Mouse (Mus musculus) liver, embryonic 15.5 days (tissue): ENCODE results near the gene Gal3st2. TPM values are rescaled to one million over a fixed set of nuclear protein-coding genes. Genes with fewer than 3 reads are reported as not detected.
"Not testable (repeated sequence)": the region's sequence is repeated elsewhere in the genome, so short reads cannot be mapped to it uniquely, and the experiment has no call there.

Experiments used
- ATAC-seq: fragments of 200-750 bp; cut with Nextera tagmentation; 2 replicates; pipeline ENCODE4 v1.8.0; 2017; ENCODE audit warnings: moderate number of reproducible peaks, mild to moderate bottlenecking, moderate library complexity; ENCODE audit not compliant: insufficient read depth
- H3K27ac ChIP-seq: fragments of 300-500 bp; sonication (generic); replicated peaks from 2 replicates; pipeline ENCODE4 v1.5.1; 2015; ENCODE audit warnings: mild to moderate bottlenecking, inconsistent platforms
- H3K27me3 ChIP-seq: fragments of 300-500 bp; sonication (generic); 2 replicates; pipeline ENCODE4 v1.6.1; 2015; ENCODE audit warnings: mild to moderate bottlenecking, inconsistent platforms
- H3K36me3 ChIP-seq: fragments of 300-500 bp; sonication (generic); replicated peaks from 2 replicates; pipeline ENCODE4 v1.6.1; 2015; ENCODE audit warnings: moderate library complexity, mild to moderate bottlenecking, inconsistent platforms
- H3K4me1 ChIP-seq: fragments of 300-500 bp; sonication (generic); replicated peaks from 2 replicates; pipeline ENCODE4 v1.6.1; 2015; ENCODE audit warnings: inconsistent platforms
- H3K4me2 ChIP-seq: fragments of 300-500 bp; sonication (generic); 2 replicates; pipeline ENCODE4 v1.6.1; 2015; ENCODE audit warnings: moderate library complexity, mild to moderate bottlenecking, inconsistent platforms
- H3K4me3 ChIP-seq: fragments of 300-500 bp; sonication (generic); replicated peaks from 2 replicates; pipeline ENCODE4 v1.5.1; 2015; ENCODE audit warnings: mild to moderate bottlenecking, inconsistent platforms
- H3K9ac ChIP-seq: fragments of 300-500 bp; sonication (generic); 2 replicates; pipeline ENCODE4 v1.6.1; 2015; ENCODE audit warnings: moderate library complexity, mild to moderate bottlenecking, inconsistent platforms
- H3K9me3 ChIP-seq: fragments of 300-500 bp; sonication (generic); replicated peaks from 2 replicates; pipeline ENCODE4 v1.6.1; 2016; ENCODE audit warnings: inconsistent platforms
- WGBS: fragments of 180-500 bp; shearing (Covaris S2); methylation state at CpG from one replicate; pipeline ENCODE4 v1.1.7; 2015; ENCODE audit warnings: mixed read lengths; ENCODE audit not compliant: insufficient replicate concordance; 5-methylcytosine and 5-hydroxymethylcytosine counted together
- polyA plus RNA-seq: library from polyadenylated mRNA; unstranded; fragments of >200 nt; fragmentation: Nextera tagmentation; extraction: Ambion mirVana; gene quantifications from 2 replicates; pipeline ENCODE4 v1.2.1, GENCODE M21; 2015

The Gal3st2 gene
- polyA plus RNA-seq, 1 experiment from 2014 or later = not detected

DNA sequence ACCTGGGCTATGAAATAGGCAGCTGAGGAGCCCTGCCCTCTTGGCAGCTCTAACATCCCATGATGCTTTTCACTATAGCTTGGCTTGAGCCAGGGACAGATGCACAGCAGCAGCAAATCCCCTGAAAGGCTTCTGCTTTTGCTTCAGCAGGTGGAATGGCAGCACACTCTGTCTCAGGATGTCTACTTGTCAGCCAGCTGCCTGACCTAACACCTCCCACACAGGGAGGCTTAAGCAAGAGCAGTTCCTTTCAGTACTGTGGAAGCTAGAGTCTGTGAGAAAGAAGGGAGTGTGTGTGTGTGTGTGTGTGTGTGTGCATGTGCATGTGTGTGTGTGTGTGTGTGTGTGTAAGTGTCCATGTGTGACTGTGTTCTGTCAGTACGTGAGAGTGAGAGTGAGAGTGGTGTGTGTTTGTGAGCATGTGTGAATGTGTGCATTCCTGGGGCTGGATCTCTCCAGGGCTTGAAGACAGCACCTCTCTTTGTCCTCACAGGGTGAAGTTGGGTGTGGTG lies 10.5 kb downstream of the Gal3st2 start:
- H3K4me3 ChIP-seq, H3K4me2 ChIP-seq, H3K27me3 ChIP-seq, H3K4me1 ChIP-seq, H3K9ac ChIP-seq, H3K36me3 ChIP-seq, H3K9me3 ChIP-seq, ATAC-seq, H3K27ac ChIP-seq: not testable (repeated sequence)
- WGBS = no CpG with 5 or more reads among the region's 1 CpGs

DNA sequence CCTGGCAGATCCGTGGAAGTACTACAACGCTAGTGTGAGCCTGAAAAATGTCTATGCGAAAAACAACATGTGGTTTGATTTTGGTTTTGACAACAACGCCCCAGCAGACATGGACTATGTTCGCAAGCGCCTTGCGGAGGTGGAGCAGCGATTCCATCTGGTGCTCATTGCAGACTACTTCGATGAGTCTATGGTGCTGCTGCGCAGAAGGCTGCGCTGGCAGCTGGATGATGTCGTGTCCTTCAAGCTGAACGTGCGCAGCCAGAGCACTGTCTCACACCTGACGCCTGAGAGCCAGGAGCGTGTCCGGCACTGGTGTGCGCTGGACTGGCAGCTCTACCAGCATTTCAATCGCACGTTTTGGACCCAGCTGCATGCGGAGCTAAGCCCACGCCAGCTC lies 13.3 kb downstream of the Gal3st2 start:
- 82% methylated on average over 17 of the region's 22 CpGs for WGBS
- not testable (repeated sequence) for H3K9me3 ChIP-seq, H3K27me3 ChIP-seq, ATAC-seq, H3K4me1 ChIP-seq, H3K4me3 ChIP-seq, H3K36me3 ChIP-seq, H3K27ac ChIP-seq, H3K9ac ChIP-seq, H3K4me2 ChIP-seq

DNA sequence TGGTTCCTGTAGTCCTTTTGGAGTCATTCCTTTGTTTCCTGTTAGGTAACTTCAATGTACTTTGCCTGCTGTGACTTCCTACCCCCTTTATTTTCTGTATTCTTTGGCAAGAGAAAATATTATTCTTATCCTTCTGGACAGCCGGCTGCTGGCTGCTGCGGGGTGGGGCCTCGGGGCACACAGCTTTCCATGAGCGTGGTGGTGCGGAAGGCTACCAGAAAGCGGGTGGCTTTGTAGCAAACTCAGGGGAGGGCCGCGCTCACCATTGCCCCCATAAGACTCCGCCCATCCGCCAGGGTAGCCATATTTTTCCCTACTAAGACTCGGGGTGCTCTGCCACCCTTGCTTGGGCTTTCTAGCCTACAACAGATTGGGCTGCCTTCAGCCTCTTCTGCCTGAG lies 20.7 kb downstream of the Gal3st2 start:
- not testable (repeated sequence) for H3K4me2 ChIP-seq, H3K36me3 ChIP-seq, H3K4me1 ChIP-seq, H3K9me3 ChIP-seq, ATAC-seq, H3K9ac ChIP-seq, H3K27ac ChIP-seq, H3K27me3 ChIP-seq, H3K4me3 ChIP-seq
- WGBS = no CpG with 5 or more reads among the region's 11 CpGs

DNA sequence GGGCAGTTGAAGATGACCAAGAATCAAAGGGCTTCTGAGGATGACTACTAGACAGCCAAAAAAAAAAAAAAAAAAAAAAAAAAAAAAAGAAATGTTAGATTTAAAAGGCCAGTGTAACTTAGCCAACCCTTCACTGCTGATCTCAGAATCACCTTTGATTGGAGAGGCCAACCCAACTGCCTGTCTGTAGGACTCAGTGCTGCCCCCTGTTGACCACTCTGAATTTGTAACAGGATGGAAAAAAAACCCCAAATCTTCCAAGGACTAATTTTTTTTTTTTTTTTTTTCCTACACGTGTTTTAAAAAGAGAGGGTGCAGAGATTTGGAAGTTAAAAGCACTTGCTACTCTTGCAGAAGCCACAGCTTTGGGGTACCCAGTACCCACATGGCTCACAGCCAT lies 29.8 kb downstream of the Gal3st2 start:
- not testable (repeated sequence) for H3K4me1 ChIP-seq, H3K4me3 ChIP-seq, H3K36me3 ChIP-seq, H3K9me3 ChIP-seq, ATAC-seq, H3K4me2 ChIP-seq, H3K27ac ChIP-seq, H3K27me3 ChIP-seq, H3K9ac ChIP-seq
- 36% methylated on average over 1 of the region's 1 CpGs for WGBS

DNA sequence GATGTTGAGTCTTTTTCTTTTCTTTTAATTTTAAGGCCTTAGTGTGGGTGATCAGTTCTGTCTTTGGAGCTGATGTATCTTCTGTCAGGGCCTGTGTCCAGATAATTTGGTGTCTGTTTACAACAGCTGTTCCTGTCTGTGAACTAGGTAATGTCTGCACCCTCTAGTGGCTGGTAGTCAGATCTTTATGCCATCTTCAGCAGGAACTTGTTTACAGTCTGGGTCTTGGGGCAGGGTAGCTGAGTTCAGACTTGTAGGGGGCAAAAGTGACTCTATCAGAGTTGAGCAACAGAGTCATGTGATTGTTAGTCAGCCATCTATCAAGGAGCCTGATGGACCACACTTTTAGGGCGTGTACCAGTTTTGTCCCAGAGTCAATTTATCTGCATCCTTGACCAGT lies 36.3 kb downstream of the Gal3st2 start:
- not testable (repeated sequence) for ATAC-seq, H3K9ac ChIP-seq
- WGBS = no CpG with 5 or more reads among the region's 1 CpGs

DNA sequence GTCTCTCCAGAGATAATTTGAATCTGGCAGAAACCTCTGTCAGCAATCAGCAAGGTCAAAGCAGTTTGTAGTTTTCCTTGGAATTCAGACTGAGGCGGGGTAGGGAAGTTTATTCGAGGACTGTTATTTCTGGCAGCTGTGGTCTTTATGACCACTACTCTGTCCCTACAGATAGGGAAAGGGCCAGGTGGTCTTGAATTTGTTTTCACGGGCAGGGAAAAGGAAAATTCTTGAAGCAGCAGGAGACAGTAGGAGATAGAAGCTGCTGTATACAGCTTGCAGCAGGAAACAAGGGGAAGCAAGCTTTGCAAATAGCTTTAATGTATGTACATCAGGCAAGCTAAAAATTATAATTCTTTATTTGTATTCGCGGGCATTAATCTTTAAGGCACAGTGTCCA lies 40.2 kb downstream of the Gal3st2 start:
- H3K4me1 ChIP-seq, H3K27me3 ChIP-seq, ATAC-seq, H3K4me2 ChIP-seq, H3K4me3 ChIP-seq, H3K9ac ChIP-seq, H3K9me3 ChIP-seq, H3K27ac ChIP-seq, H3K36me3 ChIP-seq: not testable (repeated sequence)
- WGBS = 46% methylated on average over 4 of the region's 5 CpGs

More for the DNA sequence above, 36.3 kb downstream of the Gal3st2 start:
- H3K27me3 ChIP-seq, H3K36me3 ChIP-seq, H3K27ac ChIP-seq, H3K4me3 ChIP-seq, H3K9me3 ChIP-seq, H3K4me2 ChIP-seq, H3K4me1 ChIP-seq: not testable (repeated sequence)

DNA sequence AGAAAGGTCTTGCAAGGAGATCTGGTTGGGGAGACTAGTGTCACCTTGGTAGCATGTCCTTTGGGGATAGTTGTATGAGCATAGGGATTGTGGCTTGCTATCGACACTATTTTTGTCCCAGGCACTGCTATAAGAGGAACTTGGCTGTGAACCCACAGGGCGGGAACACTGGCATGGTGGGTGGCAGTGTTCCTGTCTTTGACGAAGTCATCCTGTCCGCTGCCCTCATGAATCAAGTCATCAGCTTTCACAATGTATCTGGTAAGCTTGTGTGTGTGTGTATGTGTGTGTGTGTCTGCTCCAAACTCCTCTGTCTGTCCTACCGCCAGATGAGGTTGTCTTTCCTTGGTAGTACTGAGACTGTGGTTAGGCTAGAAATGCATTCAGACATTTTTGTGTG lies 45.6 kb downstream of the Gal3st2 start:
- not testable (repeated sequence) for H3K4me3 ChIP-seq, H3K4me2 ChIP-seq, H3K9me3 ChIP-seq, H3K27ac ChIP-seq, ATAC-seq, H3K4me1 ChIP-seq, H3K36me3 ChIP-seq, H3K9ac ChIP-seq, H3K27me3 ChIP-seq
- WGBS = 21% methylated on average over 4 of the region's 5 CpGs

DNA sequence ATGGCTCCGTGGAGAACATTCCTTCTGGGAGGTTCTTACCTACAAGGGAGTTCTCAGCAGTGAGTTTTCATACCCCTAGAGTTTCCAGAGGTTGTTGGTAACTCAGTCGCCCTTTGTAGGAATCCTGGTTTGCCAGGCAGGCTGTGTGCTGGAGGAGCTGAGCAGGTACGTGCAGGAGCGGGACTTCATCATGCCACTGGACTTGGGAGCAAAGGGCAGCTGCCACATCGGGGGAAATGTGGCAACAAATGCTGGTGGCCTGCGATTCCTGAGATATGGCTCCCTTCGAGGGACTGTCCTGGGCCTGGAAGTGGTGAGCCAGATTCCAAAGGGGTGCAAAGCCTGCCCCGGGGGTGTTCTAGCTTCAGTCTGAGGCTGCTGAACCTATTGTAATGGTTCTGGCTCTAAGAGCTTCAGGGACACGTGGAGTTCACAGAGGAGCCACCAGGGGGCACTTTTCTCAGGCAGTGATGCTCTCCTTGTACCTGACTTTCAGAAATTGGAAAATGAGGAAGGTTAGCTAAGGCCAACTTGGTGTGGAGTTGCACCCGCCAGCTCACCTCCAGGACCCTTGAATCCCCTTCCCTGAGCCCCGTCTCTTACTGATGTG lies 48.0 kb downstream of the Gal3st2 start:
- H3K36me3 ChIP-seq, H3K4me2 ChIP-seq, H3K9ac ChIP-seq, ATAC-seq, H3K4me1 ChIP-seq, H3K27me3 ChIP-seq, H3K27ac ChIP-seq, H3K9me3 ChIP-seq, H3K4me3 ChIP-seq: not testable (repeated sequence)
- WGBS = no CpG with 5 or more reads among the region's 11 CpGs

DNA sequence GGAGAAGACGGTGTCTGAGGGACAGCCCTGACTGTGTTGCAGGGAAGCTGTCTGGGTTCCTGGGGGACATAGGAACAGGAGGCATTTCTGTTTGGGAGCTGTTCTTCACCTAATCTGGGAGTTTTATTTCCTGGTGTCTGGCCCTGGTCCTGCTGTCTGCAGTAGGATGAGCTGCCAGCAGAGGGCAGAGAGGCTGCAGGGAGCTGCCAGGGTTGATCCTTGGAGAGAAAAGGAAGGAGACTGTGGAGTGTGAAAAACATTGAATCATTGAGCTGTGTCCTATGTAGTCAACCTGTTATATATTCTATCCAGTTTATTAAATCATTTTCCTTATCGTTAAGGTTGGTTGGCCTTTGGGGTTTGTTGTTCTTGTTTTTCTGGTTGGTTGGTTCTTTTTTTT lies 50.8 kb downstream of the Gal3st2 start:
- not testable (repeated sequence) for H3K27ac ChIP-seq, H3K4me2 ChIP-seq, H3K27me3 ChIP-seq, H3K9me3 ChIP-seq, H3K4me3 ChIP-seq, H3K9ac ChIP-seq, H3K4me1 ChIP-seq, ATAC-seq, H3K36me3 ChIP-seq
- WGBS = no CpG with 5 or more reads among the region's 2 CpGs

DNA sequence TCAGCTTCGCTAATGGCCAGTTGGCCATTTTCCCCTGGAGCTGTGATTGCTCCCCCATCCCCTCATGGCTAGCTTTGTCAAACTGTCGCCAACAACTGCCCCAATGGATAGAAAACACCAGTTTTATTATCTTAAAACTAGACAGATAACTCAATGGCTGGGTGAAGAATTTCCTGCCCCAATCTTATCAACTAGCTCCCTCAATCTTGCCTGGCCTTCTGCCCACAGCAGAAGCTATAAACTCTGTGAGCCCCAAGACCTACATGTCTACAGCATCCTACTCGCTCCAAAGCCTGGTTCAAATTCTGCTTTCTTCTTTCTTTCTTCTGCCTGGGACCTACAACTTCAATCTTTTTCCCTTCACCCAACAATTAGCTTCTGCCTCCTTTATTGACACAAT lies 56.1 kb downstream of the Gal3st2 start:
- H3K4me2 ChIP-seq, H3K4me1 ChIP-seq, H3K9me3 ChIP-seq, H3K27ac ChIP-seq, ATAC-seq, H3K4me3 ChIP-seq, H3K27me3 ChIP-seq, H3K36me3 ChIP-seq, H3K9ac ChIP-seq: not testable (repeated sequence)
- WGBS = 50% methylated on average over 3 of the region's 3 CpGs

DNA sequence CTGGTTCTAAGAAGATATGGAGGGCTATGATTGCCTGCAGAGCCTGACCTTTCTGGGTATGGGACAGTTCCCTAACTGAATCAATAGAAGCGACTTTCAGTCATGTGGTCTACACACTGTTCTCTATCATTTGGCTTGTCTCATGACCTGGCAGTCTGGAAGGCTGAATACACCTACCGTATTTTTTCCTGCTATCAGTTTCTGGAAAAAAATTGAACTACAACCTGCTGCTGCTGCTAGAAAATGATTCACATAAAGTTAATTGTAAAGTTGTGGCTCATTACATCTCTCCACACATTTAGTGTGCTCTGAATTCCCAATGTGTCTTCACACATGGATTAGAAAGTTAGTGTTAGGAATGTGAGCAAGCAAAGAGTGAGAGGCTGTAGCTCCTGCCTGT lies 56.9 kb downstream of the Gal3st2 start, which contains the start of gene Gal3st2b:
TSS of gene Gal3st2b (plus strand) at position 301 of the 400 bp plus-strand sequence.
- not testable (repeated sequence) for ATAC-seq

DNA sequence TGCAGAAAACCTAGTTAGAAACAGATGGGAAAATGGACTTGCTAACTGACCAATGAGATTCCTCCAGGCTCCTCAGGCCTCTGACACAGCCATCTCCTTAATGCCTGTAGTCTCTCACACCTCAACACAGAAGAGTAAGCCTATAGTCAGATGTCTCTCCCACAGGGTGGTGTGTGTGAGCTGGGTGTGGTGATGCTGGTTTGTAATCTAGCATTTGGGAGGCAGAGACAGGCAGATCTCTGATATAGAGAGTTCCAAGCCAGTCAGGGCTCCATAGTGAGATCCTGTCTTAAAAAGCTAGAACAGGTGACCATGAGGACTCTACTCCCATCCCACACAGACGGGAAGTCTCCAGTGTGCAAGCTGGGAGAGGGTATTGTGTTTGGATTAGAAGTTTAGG lies 57.7 kb downstream of the Gal3st2 start:
- WGBS = 26% methylated on average over 1 of the region's 1 CpGs
- ATAC-seq, H3K36me3 ChIP-seq, H3K27ac ChIP-seq, H3K4me3 ChIP-seq, H3K9ac ChIP-seq, H3K4me2 ChIP-seq, H3K9me3 ChIP-seq, H3K27me3 ChIP-seq, H3K4me1 ChIP-seq: not testable (repeated sequence)

More for the DNA sequence above, 56.9 kb downstream of the Gal3st2 start, which contains the start of gene Gal3st2b:
- 55% methylated on average over 2 of the region's 2 CpGs for WGBS
- not testable (repeated sequence) for H3K4me1 ChIP-seq, H3K9me3 ChIP-seq, H3K9ac ChIP-seq, H3K4me2 ChIP-seq, H3K27me3 ChIP-seq, H3K27ac ChIP-seq, H3K36me3 ChIP-seq, H3K4me3 ChIP-seq
